Mouse (Mus musculus) limb, embryonic 11.5 days (tissue): Measurements from ENCODE around the gene Basp1. TPM values are rescaled to one million over a fixed set of nuclear protein-coding genes. Genes with fewer than 3 reads are reported as not detected.
"Not testable (repeated sequence)": the region's sequence is repeated elsewhere in the genome, so short reads cannot be mapped to it uniquely, and the experiment has no call there.

Source experiments
- ATAC-seq: fragments of 200-750 bp; cut with Nextera tagmentation; 2 replicates; pipeline ENCODE4 v1.8.0; 2017; ENCODE audit warnings: low read depth; ENCODE audit not compliant: insufficient number of reproducible peaks, low FRiP score, low TSS enrichment
- DNase-seq: peaks from one replicate; pipeline ENCODE4 v3.0.0-alpha.2; 2015; ENCODE audit warnings: low spot score
- H3K27ac ChIP-seq: fragments of 300-500 bp; sonication (generic); replicated peaks from 2 replicates; pipeline ENCODE4 v1.5.1; 2014; ENCODE audit warnings: low read depth, mild to moderate bottlenecking, low read length
- H3K27me3 ChIP-seq: fragments of 300-500 bp; sonication (generic); 2 replicates; pipeline ENCODE4 v1.6.1; 2014; ENCODE audit warnings: mild to moderate bottlenecking, low read length, mixed read lengths; ENCODE audit not compliant: control insufficient read depth, insufficient read depth
- H3K36me3 ChIP-seq: fragments of 300-500 bp; sonication (generic); 2 replicates; pipeline ENCODE4 v1.6.1; 2014; ENCODE audit warnings: mild to moderate bottlenecking, low read length, moderate library complexity, mixed read lengths; ENCODE audit not compliant: control insufficient read depth, insufficient read depth
- H3K4me1 ChIP-seq: fragments of 300-500 bp; sonication (generic); 2 replicates; pipeline ENCODE4 v1.6.1; 2014; ENCODE audit warnings: low read length, mixed read lengths; ENCODE audit not compliant: control insufficient read depth, insufficient read depth
- H3K4me2 ChIP-seq: fragments of 300-500 bp; sonication (generic); 2 replicates; pipeline ENCODE4 v1.6.1; 2014; ENCODE audit warnings: low read depth, mild to moderate bottlenecking, moderate library complexity; ENCODE audit not compliant: severe bottlenecking
- H3K4me3 ChIP-seq: fragments of 300-500 bp; sonication (generic); 2 replicates; pipeline ENCODE4 v1.5.1; 2014; ENCODE audit warnings: low read depth, low read length
- H3K9ac ChIP-seq: fragments of 300-500 bp; sonication (generic); 2 replicates; pipeline ENCODE4 v1.6.1; 2014; ENCODE audit warnings: mild to moderate bottlenecking, low read length
- H3K9me3 ChIP-seq: fragments of 300-500 bp; sonication (generic); 2 replicates; pipeline ENCODE4 v1.6.1; 2016; ENCODE audit warnings: low read length; ENCODE audit not compliant: control insufficient read depth
- WGBS: fragments of 180-500 bp; shearing (Covaris S2); extraction: QIAGEN DNeasy Blood & Tissue Kit; methylation state at CpG from one replicate; pipeline ENCODE4 v1.1.7; 2014; 5-methylcytosine and 5-hydroxymethylcytosine counted together
- polyA plus RNA-seq: library from polyadenylated mRNA; unstranded; fragments of >200 nt; fragmentation: Nextera tagmentation; extraction: Ambion mirVana; gene quantifications from 2 replicates; pipeline ENCODE4 v1.2.1, GENCODE M21; 2014

Basp1 gene
- 81.8 and 85.1 TPM in 2 replicates for polyA plus RNA-seq

DNA sequence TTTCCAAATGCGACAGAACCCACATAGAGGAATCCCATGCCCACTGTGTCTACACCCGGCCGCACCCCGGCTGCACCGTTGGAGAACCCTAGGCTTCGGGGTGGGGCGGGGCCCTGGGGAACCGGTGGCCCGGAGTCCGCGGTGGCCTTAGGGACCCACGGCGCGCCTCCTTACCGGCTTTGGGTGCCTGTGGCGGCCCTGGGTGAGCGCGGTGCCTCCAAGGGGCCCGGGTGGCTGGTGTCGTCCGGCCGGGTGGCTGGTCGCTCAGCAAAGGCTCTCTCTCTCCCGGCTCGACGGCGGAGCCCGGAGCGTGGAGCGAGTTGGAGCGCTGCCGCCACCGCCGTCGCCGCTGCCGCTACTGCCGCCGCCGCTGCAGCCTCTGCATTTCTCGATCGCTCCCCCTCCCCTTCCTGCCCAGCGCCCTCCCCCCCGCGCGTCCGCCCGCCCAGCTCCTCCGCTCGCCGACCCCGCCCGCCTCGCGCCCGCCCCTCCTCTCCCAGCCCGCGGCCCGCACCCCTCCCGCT lies at the start of gene Basp1:
TSS of gene Basp1 (minus strand) at position 387 of the 524 bp plus-strand sequence.
- Histone ChIP-seq H3K27me3 (no peaks in the 10 kb centered on the region), H3K27ac (peak within 1 kb of the TSS; percentile 94), H3K9ac (peak within 1 kb of the TSS; percentile 95), H3K9me3 (no peaks in the 10 kb centered on the region), H3K4me1 (no peaks in the 10 kb centered on the region), H3K4me3 (peak within 1 kb of the TSS; percentile 87), H3K4me2 (peak within 1 kb of the TSS; percentile 61), H3K36me3 (no peaks in the 10 kb centered on the region)
- peak; percentile 89 for DNase-seq
- ATAC-seq, result peak; percentile 61
- under 1% methylated on average over 40 of the region's 60 CpGs for WGBS

DNA sequence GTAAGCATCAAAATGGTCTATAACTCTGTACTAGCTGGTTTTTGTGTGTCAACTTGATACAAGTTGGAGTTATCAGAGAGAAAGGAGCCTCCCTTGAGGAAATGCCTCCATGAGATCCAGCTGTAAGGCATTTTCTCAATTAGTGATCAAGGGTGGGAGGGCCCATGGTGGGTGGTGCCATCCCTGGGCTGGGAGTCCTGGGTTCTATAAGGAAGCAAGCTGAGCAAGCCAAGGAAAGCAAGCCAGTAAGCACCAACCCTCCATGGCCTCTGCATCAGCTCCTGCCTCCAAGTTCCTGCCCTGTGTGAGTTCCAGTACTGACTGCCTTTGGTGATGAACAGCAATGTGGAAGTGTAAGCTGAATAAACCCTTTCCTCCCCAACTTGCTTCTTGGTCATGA lies 49.5 kb upstream of the Basp1 start:
- not testable (repeated sequence) for H3K9ac ChIP-seq, H3K36me3 ChIP-seq, H3K9me3 ChIP-seq, H3K27ac ChIP-seq, H3K27me3 ChIP-seq, H3K4me3 ChIP-seq, H3K4me1 ChIP-seq, DNase-seq, H3K4me2 ChIP-seq, ATAC-seq

DNA sequence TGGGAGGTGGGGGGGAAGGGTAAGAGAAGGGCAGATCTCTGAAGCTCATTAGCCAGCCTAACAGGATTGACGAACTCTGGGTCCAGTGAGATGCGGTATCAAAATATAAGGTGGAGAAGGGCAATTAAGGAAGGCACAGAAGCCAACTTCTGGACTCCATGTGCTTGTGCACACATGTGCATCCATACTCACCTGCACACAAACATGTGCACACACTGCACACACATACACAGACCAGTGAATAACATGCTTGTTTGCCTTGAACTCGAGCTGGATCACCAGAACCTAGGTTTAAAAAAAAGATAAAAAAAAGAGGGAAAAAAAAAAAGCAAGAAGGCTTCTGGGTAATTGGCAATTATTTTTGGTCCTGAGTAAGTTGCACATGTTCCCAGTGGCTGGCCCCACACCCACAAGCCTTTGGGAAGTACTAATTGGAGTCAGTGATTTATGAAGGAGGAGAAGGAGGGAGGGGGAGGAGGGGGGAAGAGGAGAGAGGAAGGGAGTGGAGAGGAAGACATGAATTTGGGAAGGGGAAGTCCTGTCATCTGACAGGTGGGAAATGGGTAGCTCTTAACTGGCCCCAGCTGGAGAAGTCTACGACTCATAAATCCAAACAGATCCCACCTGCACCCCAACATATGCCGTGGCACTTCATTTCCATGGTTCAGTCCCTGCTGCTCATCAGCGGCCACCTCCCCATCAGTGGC lies 48.6 kb upstream of the Basp1 start:
- H3K9me3 ChIP-seq, result no peaks in the 10 kb centered on the region
- 0 out of 2 replicates have a peak overlapping the region, but pooled peaks have one; percentile 42 for H3K27ac ChIP-seq
- WGBS, result 13% methylated on average over 6 of the region's 6 CpGs
- H3K36me3 ChIP-seq, result no peaks in the 10 kb centered on the region
- no peak overlapping the region for H3K4me2 ChIP-seq
- peak; percentile 68 for ATAC-seq
- H3K27me3 ChIP-seq, result no peaks in the 10 kb centered on the region
- no peak overlapping the region for H3K4me3 ChIP-seq
- peak; percentile 54 for DNase-seq
- H3K9ac ChIP-seq, result no peak overlapping the region
- H3K4me1 ChIP-seq, result 0 out of 2 replicates have a peak, but pooled peaks cover 7% of the 10 kb centered on the region

DNA sequence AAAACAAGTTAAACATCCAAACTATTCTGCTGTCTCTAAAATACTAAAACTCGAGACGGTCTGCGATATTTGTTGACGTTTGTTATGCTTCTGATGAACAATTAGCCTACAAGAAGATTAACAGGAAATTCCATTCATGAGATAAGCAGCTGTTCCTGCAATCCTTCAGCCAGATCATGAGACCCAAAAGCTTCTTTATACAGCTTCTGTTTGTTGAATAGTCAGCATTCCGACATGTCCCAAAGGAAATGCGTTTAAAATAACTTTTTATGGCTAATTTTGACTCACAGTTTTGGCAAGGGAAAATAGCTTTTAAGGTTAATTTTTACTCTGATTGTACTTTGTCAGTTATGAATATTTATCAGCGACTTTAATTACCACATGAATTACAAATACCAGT lies 46.3 kb upstream of the Basp1 start:
- Histone ChIP-seq H3K4me3 (no peak overlapping the region), H3K9me3 (no peaks in the 10 kb centered on the region), H3K9ac (no peak overlapping the region), H3K4me2 (no peak overlapping the region), H3K27ac (no peak overlapping the region), H3K36me3 (no peaks in the 10 kb centered on the region), H3K4me1 (0 out of 2 replicates have a peak, but pooled peaks cover 7% of the 10 kb centered on the region), H3K27me3 (no peaks in the 10 kb centered on the region)
- 73% methylated on average over 7 of the region's 7 CpGs for WGBS
- DNase-seq, result no peak
- ATAC-seq, result no peak

DNA sequence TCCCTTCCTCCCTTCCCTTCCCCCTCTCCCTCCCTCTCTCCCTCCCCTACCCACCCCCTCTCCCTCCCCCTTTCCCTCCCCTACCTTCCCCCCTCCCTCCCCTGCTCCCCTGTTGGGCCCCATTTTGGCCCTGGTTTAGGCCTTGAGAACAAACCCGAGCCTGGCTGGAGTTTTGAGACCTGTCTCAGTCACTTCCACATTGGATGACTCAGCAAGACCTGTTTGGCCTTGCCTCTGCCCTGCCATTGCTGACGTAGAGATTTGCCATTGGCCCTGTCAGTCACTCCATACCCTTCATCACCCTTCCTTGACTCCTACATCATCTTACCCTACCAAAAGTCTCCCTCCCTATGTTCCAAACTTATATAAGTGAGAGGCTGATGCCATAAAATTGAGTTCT lies 43.9 kb upstream of the Basp1 start:
- Histone ChIP-seq H3K27me3 (no peaks in the 10 kb centered on the region), H3K9ac (no peak overlapping the region), H3K27ac (no peak overlapping the region), H3K36me3 (no peaks in the 10 kb centered on the region), H3K9me3 (no peaks in the 10 kb centered on the region), H3K4me1 (0 out of 2 replicates have a peak, but pooled peaks cover 5% of the 10 kb centered on the region), H3K4me2 (no peak overlapping the region), H3K4me3 (no peak overlapping the region)
- DNase-seq (no peak), ATAC-seq (no peak)
- 100% methylated on average over 1 of the region's 2 CpGs for WGBS

DNA sequence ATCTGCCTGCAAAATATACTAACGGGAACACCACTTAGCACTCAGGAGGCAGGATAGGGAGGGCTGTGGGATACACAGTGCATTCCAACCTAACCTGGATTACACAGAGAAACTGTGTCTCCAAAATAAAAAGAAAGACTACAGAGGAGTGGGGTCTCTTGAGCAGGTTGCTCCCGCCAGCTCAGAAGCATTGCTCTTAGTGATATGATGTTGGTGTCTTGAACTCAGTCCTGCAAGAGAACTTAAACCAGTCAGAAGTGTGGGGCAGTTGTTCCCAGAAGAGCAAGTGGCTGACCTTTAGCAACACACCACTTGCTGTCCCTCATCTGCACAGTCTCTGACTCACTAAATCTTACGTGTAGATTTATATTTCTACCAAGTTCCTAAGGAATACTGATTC lies 40.0 kb upstream of the Basp1 start:
- WGBS, result 70% methylated on average over 3 of the region's 3 CpGs
- Histone ChIP-seq H3K36me3 (no peaks in the 10 kb centered on the region), H3K9ac (no peak overlapping the region), H3K4me3 (no peak overlapping the region), H3K27me3 (no peaks in the 10 kb centered on the region), H3K4me2 (no peak overlapping the region), H3K9me3 (no peaks in the 10 kb centered on the region), H3K4me1 (no peaks in the 10 kb centered on the region), H3K27ac (no peak overlapping the region)
- DNase-seq, result no peak
- no peak for ATAC-seq

DNA sequence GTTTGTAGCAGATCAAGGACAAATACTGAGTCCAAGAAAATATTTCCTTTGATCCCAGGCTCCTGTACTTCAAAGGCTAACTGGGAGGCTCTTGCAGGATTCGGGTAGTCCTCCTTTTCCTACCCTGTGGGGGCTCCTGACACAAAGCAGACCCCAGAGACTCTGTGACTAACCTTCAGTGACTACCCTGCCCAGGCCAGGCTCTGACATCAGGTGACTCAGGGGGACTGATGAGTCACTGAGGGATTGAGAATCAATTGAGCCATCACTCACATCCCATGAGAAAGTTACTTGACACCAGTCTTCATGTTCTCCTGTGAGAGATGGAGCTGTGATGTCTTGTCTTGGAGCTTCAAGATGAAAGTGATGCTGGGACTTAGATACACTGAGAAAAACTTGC lies 35.8 kb upstream of the Basp1 start:
- no peak overlapping the region for H3K27ac ChIP-seq
- no peaks in the 10 kb centered on the region for H3K9me3 ChIP-seq
- H3K4me2 ChIP-seq, result no peak overlapping the region
- ATAC-seq (no peak), DNase-seq (no peak)
- peaks cover 4% of the 10 kb centered on the region; the same call in 1 of the 2 replicates for H3K4me1 ChIP-seq
- no peaks in the 10 kb centered on the region for H3K27me3 ChIP-seq
- 4% methylated on average over 1 of the region's 1 CpGs for WGBS
- H3K36me3 ChIP-seq, result no peaks in the 10 kb centered on the region
- no peak overlapping the region for H3K9ac ChIP-seq
- H3K4me3 ChIP-seq, result no peak overlapping the region

DNA sequence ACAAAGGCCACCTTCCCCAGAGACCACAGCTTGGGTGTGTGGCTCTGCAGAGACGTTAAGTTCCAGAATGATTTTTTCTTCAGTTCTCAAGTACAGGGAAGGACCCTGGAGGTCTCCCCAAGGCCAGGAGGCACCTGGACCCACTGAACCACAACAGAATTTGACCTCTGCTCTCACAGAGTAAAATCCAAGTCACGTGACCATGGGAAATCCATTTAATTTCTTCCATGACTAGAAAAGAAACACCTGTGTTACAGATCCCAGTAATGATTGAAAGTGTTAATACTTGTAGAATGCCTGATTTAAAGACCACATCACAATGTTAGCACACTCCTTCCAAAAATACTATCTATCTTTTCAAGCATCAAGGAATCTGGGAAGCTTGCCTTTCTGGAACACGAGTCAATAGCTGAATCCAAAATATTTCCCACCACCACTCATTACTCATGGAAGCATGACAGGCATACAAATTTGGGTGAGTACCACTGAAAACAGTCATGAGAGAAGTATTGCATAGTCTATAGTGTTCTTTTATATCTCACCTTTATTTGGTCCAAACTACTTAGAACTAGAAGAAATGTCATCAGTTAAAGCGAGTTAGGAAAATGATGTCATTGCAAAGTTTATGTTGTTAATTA lies 35.3 kb upstream of the Basp1 start:
- Histone ChIP-seq H3K9me3 (no peaks in the 10 kb centered on the region), H3K4me2 (no peak overlapping the region), H3K27me3 (no peaks in the 10 kb centered on the region), H3K36me3 (no peaks in the 10 kb centered on the region), H3K27ac (no peak overlapping the region), H3K4me3 (no peak overlapping the region), H3K9ac (no peak overlapping the region), H3K4me1 (peaks cover 4% of the 10 kb centered on the region; the same call in 1 of the 2 replicates)
- no peak for DNase-seq
- no peak for ATAC-seq
- WGBS, result 62% methylated on average over 4 of the region's 4 CpGs
